Mouse (Mus musculus) embryonic facial prominence, embryonic 14.5 days (tissue): ENCODE results near the gene Sppl2a. TPM values are rescaled to one million over a fixed set of nuclear protein-coding genes. Genes with fewer than 3 reads are reported as not detected.
"Not testable (repeated sequence)": the region's sequence is repeated elsewhere in the genome, so short reads cannot be mapped to it uniquely, and the experiment has no call there.

Source experiments
- ATAC-seq: fragments of 200-750 bp; cut with Nextera tagmentation; 2 replicates; pipeline ENCODE4 v1.8.0; 2017; ENCODE audit warnings: low read depth, moderate number of reproducible peaks, moderate TSS enrichment
- DNase-seq: peaks from one replicate; pipeline ENCODE4 v3.0.0-alpha.2; 2015; ENCODE audit warnings: low spot score
- H3K27ac ChIP-seq: fragments of 300-500 bp; sonication (generic); replicated peaks from 2 replicates; pipeline ENCODE4 v1.5.1; 2014; ENCODE audit warnings: low read depth, mild to moderate bottlenecking, low read length, moderate library complexity
- H3K27me3 ChIP-seq: fragments of 300-500 bp; sonication (generic); replicated peaks from 2 replicates; pipeline ENCODE4 v1.6.1; 2014; ENCODE audit warnings: low read length; ENCODE audit not compliant: control insufficient read depth, insufficient read depth
- H3K36me3 ChIP-seq: fragments of 300-500 bp; sonication (generic); 2 replicates; pipeline ENCODE4 v1.6.1; 2014; ENCODE audit warnings: low read length, mixed read lengths; ENCODE audit not compliant: control insufficient read depth, insufficient read depth
- H3K4me1 ChIP-seq: fragments of 300-500 bp; sonication (generic); 2 replicates; pipeline ENCODE4 v1.6.1; 2014; ENCODE audit warnings: antibody characterized with exemption, low read length; ENCODE audit not compliant: control insufficient read depth, insufficient read depth
- H3K4me2 ChIP-seq: fragments of 300-500 bp; sonication (generic); 2 replicates; pipeline ENCODE4 v1.6.1; 2014; ENCODE audit warnings: low read depth, mild to moderate bottlenecking, low read length, moderate library complexity, mixed read lengths
- H3K4me3 ChIP-seq: fragments of 300-500 bp; sonication (generic); 2 replicates; pipeline ENCODE4 v1.5.1; 2014; ENCODE audit warnings: low read depth, mild to moderate bottlenecking, low read length
- H3K9ac ChIP-seq: fragments of 300-500 bp; sonication (generic); 2 replicates; pipeline ENCODE4 v1.6.1; 2014; ENCODE audit warnings: low read depth, mild to moderate bottlenecking, low read length, moderate library complexity, mixed read lengths
- H3K9me3 ChIP-seq: fragments of 300-500 bp; sonication (generic); 2 replicates; pipeline ENCODE4 v1.6.1; 2016; ENCODE audit warnings: low read length; ENCODE audit not compliant: control insufficient read depth
- WGBS: fragments of 180-500 bp; shearing (Covaris S2); extraction: QIAGEN DNeasy Blood & Tissue Kit; methylation state at CpG from one replicate; pipeline ENCODE4 v1.1.7; 2014; 5-methylcytosine and 5-hydroxymethylcytosine counted together
- polyA plus RNA-seq: library from polyadenylated mRNA; unstranded; fragments of >200 nt; fragmentation: Nextera tagmentation; extraction: Ambion mirVana; gene quantifications from 2 replicates; pipeline ENCODE4 v1.2.1, GENCODE M21; 2014

Sppl2a gene
- 64.5 and 71.9 TPM in 2 replicates for polyA plus RNA-seq

DNA sequence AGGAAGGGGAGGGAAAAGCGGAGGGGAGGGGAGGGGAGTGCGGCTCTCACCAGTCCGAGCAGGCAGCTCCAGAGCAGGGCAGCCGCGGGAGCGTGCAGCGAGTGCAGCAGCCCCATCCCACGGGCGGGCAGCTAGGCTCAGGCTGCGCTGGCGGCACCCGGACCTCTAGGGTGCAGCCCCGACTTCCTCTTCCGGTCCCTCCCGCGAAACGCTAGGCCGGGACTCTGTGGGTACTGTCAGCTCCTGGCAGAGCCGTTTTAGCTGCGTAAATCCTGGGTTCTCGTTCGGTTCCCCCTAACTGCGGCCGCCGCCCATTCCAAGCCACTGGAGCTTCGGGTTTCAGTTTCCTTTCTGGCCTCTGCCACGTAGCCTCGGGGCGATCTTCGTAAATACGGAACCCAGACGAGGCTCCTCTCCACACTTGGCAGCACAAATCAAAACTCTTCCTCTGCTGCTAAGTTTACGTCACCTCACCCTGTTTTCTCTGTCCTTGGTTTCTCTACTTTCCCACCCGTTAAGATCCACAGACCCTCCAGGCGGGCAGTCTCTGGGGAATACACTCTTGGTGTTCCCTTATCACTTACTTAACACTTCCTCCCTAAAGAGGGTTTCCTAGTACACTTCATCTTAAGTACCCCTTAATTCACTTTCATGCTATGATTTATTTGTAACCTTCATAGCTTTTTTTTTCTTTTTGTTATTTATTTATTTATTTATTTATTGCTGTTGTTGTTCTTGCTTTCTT is at the start of gene Sppl2a:
TSS of gene Sppl2a (minus strand) at position 339 of the 745 bp plus-strand sequence.
- Histone ChIP-seq H3K27me3 (no peaks in the 10 kb centered on the region), H3K9me3 (no peaks in the 10 kb centered on the region), H3K27ac (peak within 1 kb of the TSS; percentile 99), H3K9ac (peak within 1 kb of the TSS; percentile 88), H3K4me1 (peaks cover 11% of the 10 kb centered on the region; the same call in 1 of the 2 replicates), H3K4me2 (peak within 1 kb of the TSS; percentile 76), H3K36me3 (no peaks in the 10 kb centered on the region), H3K4me3 (peak within 1 kb of the TSS; percentile 59)
- ATAC-seq (peak; percentile 100), DNase-seq (peak; percentile 97)
- WGBS = under 1% methylated on average over 21 of the region's 35 CpGs

DNA sequence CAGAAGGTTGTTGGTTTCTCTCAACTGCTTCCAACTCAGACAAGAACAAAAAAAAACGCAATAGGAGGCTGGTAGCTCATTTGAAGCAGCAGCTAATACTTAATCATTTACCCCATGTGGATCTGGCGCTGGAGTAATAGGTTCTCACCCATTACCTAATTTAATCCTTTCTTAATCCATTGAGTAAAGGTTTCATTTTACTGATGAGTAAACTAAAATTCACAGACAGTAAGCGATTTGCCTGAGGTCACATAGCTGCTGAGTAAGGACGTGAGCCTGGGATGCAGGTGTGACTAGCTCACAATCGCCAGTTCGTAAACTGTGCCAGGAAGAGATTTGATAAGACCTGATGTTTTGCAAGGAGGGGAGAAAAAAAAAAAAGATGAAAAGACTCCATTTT is 44.4 kb upstream of the Sppl2a start:
- Histone ChIP-seq H3K4me1 (no peaks in the 10 kb centered on the region), H3K27ac (no peak overlapping the region), H3K4me3 (no peak overlapping the region), H3K36me3 (no peaks in the 10 kb centered on the region), H3K9me3 (no peaks in the 10 kb centered on the region), H3K27me3 (no peaks in the 10 kb centered on the region), H3K4me2 (no peak overlapping the region), H3K9ac (no peak overlapping the region)
- 62% methylated on average over 6 of the region's 6 CpGs for WGBS
- DNase-seq (peak; percentile 9), ATAC-seq (no peak)

DNA sequence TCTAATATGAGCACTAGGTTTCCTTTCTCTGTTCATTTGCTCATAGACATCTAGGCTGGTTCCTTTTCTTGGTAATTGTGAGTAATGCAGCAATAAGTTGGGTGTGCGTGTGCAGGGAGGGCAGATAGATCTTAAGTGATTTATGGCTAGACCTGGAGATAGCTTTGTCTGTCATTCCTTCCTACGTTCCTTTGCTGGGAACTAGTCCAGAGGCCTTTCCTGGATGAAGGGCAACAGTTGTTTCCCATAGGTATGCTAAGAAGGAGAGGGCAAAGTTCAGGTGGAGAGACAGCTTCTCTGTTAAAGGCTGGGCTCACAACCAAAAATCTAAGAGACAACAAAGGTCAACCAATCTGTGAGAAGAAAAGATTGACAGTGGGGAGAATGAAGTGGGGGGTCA is 28.7 kb upstream of the Sppl2a start:
- no peaks in the 10 kb centered on the region for H3K4me1 ChIP-seq
- H3K4me2 ChIP-seq = no peak overlapping the region
- no peaks in the 10 kb centered on the region for H3K36me3 ChIP-seq
- 78% methylated on average over 2 of the region's 2 CpGs for WGBS
- H3K9me3 ChIP-seq = no peaks in the 10 kb centered on the region
- H3K27me3 ChIP-seq = no peaks in the 10 kb centered on the region
- no peak overlapping the region for H3K27ac ChIP-seq
- H3K9ac ChIP-seq = no peak overlapping the region
- no peak overlapping the region for H3K4me3 ChIP-seq
- ATAC-seq (no peak), DNase-seq (no peak)

DNA sequence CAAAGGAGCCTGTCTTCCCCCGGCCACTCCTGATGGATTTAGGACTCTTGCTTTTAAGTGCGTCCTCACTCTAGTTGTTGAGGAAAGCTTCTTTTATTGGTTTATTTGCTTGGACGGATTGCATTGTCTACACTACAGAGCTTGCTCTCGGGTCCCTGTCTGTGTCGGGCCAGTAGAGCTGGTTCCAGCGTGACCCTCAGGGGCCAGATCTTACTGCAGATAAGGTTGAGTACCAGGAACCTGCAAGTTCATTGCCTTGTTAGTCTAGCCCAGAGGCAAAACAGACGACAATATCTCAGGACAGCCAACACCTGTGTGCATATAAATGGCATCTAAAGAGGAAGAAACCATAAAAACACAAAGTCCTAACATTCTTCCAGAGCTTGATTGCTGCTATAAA is 22.6 kb upstream of the Sppl2a start:
- DNase-seq (no peak), ATAC-seq (no peak)
- no peak overlapping the region for H3K9ac ChIP-seq
- 76% methylated on average over 7 of the region's 7 CpGs for WGBS
- H3K4me1 ChIP-seq = no peaks in the 10 kb centered on the region
- no peaks in the 10 kb centered on the region for H3K36me3 ChIP-seq
- H3K27me3 ChIP-seq = no peaks in the 10 kb centered on the region
- no peak overlapping the region for H3K4me2 ChIP-seq
- H3K9me3 ChIP-seq = 0 out of 2 replicates have a peak, but pooled peaks cover 8% of the 10 kb centered on the region
- H3K4me3 ChIP-seq = no peak overlapping the region
- H3K27ac ChIP-seq = no peak overlapping the region

DNA sequence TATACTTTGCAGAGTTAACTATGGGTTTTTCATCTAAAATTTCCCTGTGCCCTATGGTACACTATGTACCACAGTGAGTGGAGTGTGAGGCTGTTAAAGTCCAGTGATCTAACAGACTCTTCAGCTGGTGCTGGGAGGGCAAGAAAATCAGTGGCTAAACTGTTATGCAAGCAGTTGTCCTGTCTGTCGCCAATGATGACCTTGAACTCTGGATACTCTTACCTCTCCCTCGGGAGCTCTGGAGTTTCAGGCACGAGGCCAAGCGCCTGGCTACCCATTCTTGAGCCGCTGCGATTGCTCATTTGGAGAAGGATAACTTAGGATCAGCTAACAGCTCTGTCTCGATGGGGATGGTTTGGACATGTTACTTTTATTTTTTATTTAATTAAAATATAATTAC is 18.1 kb upstream of the Sppl2a start:
- Histone ChIP-seq H3K4me2 (no peak overlapping the region), H3K27ac (no peak overlapping the region), H3K9ac (no peak overlapping the region), H3K9me3 (0 out of 2 replicates have a peak, but pooled peaks cover 8% of the 10 kb centered on the region), H3K4me1 (no peaks in the 10 kb centered on the region), H3K36me3 (no peaks in the 10 kb centered on the region), H3K27me3 (no peaks in the 10 kb centered on the region), H3K4me3 (no peak overlapping the region)
- DNase-seq = no peak
- whole genome bisulfite sequencing = 66% methylated on average over 7 of the region's 7 CpGs
- ATAC-seq = no peak

DNA sequence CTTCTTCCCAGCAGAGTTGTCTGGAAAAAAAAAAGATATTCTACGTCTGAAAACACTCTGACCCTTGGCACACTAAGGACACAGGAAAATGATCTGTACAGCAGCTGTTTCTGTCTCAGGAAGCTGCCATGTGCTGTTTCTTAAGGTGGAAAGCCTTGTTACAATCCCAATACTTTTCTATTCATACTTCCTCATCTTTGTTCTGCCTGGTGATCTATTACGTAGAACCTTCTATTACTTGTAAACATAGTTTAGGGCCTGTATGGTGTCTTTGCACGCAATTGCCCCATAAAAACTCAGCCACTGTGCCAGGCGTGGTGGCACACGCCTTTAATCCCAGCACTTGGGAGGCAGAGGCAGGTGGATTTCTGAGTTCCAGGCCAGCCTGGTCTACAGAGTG is 17.4 kb upstream of the Sppl2a start:
- 73% methylated on average over 5 of the region's 5 CpGs for WGBS
- ATAC-seq = no peak
- H3K36me3 ChIP-seq = no peaks in the 10 kb centered on the region

DNA sequence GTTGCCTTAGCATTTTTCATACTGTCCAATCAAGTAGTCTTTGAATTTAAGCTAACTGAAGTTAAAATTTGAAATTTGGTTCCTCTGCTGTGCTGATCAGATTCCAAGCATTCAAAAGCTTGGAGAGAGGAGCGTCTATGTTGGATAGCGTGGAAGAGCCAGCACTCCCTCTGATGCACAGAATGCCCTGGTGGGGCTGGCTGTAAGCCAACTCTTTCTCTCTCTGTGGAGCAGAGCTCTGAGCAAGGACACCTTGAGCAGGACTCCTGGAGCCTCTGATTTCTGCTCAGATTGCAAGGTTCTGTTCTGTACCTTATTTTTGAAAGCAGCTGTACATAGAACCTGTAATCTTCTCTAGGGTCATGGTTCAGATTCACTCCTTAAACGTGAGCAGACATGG is 16.8 kb upstream of the Sppl2a start:
- Histone ChIP-seq H3K4me3 (no peak overlapping the region), H3K27ac (no peak overlapping the region), H3K4me1 (no peaks in the 10 kb centered on the region), H3K27me3 (no peaks in the 10 kb centered on the region), H3K36me3 (no peaks in the 10 kb centered on the region), H3K9me3 (0 out of 2 replicates have a peak, but pooled peaks cover 5% of the 10 kb centered on the region), H3K9ac (no peak overlapping the region), H3K4me2 (no peak overlapping the region)
- ATAC-seq (no peak), DNase-seq (peak; percentile 53)
- 31% methylated on average over 3 of the region's 3 CpGs for WGBS

More for the DNA sequence above, 17.4 kb upstream of the Sppl2a start:
- Histone ChIP-seq H3K27me3 (no peaks in the 10 kb centered on the region), H3K4me3 (no peak overlapping the region), H3K4me1 (no peaks in the 10 kb centered on the region), H3K9me3 (0 out of 2 replicates have a peak, but pooled peaks cover 8% of the 10 kb centered on the region), H3K9ac (no peak overlapping the region), H3K27ac (no peak overlapping the region), H3K4me2 (no peak overlapping the region)
- peak; percentile 5 for DNase-seq

DNA sequence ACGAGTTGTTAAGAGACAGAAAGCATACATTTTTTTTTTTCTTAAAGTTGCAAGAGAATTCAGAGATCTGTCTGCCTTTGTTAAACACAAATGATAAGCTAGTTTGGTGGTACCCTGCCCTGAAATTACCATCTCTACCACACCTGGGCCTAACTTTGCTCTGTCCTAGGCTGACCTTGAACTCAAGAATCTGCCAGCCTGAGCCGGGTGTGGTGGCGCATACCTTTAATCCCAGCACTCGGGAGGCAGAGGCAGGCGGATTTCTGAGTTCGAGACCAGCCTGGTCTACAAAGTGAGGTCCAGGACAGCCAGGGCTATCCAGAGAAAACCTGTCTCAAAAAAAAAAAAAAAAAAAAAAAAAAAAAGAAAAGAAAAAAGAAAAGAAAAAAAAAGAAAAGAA is 16.3 kb upstream of the Sppl2a start:
- not testable (repeated sequence) for ATAC-seq

DNA sequence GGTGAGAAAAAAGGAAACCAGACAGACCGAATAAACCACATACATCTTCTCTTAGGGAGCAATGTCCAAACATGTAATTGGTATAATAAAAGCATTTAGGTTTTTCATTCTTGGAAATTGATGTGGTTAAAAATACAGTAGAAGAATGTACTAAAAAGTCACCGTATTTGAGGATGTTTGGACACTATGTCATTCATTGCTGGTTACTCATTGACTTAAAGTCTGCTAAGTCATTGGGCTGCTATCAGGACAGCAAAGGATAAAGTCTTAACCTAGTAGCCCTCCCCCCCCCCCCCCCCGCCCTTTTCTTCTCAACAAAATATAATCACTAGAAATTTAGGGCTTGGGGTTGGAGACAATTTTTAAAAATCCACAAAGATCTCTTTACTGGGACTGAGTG is 15.2 kb upstream of the Sppl2a start:
- Histone ChIP-seq H3K4me2 (no peak overlapping the region), H3K27me3 (no peaks in the 10 kb centered on the region), H3K9ac (no peak overlapping the region), H3K36me3 (no peaks in the 10 kb centered on the region), H3K4me3 (no peak overlapping the region), H3K4me1 (no peaks in the 10 kb centered on the region), H3K9me3 (no peaks in the 10 kb centered on the region), H3K27ac (no peak overlapping the region)
- WGBS = 71% methylated on average over 3 of the region's 3 CpGs
- ATAC-seq (no peak), DNase-seq (no peak)

More for the DNA sequence above, 16.3 kb upstream of the Sppl2a start:
- not testable (repeated sequence) for H3K9me3 ChIP-seq, H3K9ac ChIP-seq, H3K36me3 ChIP-seq, H3K27ac ChIP-seq, DNase-seq, H3K4me1 ChIP-seq, H3K4me2 ChIP-seq, H3K4me3 ChIP-seq, H3K27me3 ChIP-seq
- 78% methylated on average over 6 of the region's 6 CpGs for WGBS
